Mouse (Mus musculus): ENCODE measurements around the gene Plxnc1. TPM values are rescaled to one million over a fixed set of nuclear protein-coding genes. Genes with fewer than 3 reads are reported as not detected.

The Plxnc1 gene
- polyA plus RNA-seq, 1 experiment from 2014 or later = 0.70 TPM

DNA sequence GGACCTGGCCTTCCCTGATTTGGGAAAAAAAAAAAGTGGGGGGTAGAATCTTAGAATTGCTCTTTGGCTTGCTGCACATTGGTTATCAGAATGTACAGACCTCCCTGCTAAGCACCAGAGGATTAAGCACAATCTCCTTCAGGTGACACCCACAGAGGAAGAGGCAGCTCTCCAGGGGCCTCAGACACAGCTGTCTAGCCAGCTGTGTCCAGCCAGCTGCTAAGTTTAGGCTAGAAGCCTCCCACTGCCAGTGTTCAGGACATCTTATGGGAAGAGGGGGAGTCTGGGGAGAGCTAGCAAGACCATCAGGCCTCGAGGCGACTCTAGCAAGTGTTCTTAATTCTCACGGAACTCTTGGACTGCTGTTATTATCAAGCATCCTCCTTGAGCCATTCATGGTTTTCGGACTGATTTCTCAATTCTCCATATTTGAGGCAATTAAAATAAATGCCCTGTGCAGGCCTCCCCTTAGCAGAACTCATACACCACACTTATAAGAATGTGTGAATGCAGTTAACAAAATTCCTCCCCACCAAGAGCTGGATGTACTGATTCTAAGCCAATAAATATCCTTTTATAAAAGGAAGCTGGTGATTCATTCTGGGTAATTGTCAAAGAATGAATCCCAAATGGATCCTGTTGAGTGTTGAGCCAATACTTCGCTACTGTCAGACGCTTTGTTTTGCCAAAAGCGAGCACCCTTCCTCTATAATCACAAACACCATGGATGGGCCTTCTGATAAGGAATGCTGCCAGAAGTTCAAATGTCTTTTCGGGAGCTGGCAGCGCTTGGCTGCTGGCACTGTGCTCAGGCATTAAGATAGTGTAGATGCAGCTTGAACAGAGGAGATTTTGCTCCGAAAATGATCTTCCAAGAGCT lies 140.4 kb downstream of the Plxnc1 start:
- no peak for TF ChIP-seq CTCF (IDR thresholded peaks at IDR 0.05; ENCODE audit: low read depth)
- no peak for ATAC-seq
- WGBS = 73% methylated on average over 10 of the region's 10 CpGs

DNA sequence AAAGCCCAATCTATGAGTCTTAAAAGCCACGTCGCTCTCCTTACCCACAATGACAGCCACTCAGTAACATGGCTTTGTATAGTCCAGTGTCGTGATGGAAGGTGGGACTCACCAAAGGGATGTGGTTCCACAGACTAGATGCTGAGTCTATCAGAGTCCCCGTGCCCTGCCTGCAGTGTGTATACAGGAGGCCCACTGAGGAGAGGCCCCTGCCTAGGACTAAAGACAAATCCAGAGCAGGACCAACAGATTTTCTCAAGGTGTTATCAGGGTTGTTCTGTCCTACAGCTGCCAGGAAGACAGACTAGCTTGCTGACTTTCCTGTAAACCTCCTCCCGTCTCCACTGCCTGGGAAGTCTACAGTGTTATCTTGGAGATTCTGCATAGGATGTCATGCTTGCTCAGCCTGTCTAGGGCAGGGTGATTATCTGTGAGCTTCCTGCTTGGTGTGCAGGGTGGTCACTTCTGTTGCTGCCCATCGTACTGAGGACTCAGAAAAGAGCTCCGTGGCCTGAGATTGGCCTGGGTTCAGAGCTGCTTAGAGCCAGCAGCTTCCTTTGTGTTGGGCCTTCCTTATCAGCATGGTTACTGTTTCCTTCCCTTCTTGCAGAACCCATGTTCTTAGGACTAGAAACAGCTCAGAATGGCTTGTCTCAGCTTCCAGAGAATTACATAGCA lies 143.8 kb downstream of the Plxnc1 start:
- Histone ChIP-seq H3K27ac (ENCODE audit: low read depth, low read length) (no peak overlapping the region), H3K9me3 (ENCODE audit: control insufficient read depth) (no peaks in the 10 kb centered on the region), H3K9ac (ENCODE audit: low read depth, low read length) (no peak overlapping the region), H3K27me3 (replicated peaks; ENCODE audit: control insufficient read depth, insufficient read depth, low read length) (no peaks in the 10 kb centered on the region), H3K36me3 (ENCODE audit: control insufficient read depth, insufficient read depth) (no peaks in the 10 kb centered on the region), H3K4me1 (replicated peaks; ENCODE audit: control insufficient read depth, insufficient read depth, low read length) (no peaks in the 10 kb centered on the region), H3K4me3 (ENCODE audit: low read depth, low read length) (no peak overlapping the region), H3K4me2 (replicated peaks; ENCODE audit: low read depth) (no peak overlapping the region)
- TF ChIP-seq CTCF (IDR thresholded peaks at IDR 0.05; ENCODE audit: low read depth) = no peak
- WGBS = 77% methylated on average over 7 of the region's 7 CpGs
- ATAC-seq = no peak

More for the DNA sequence above, 140.4 kb downstream of the Plxnc1 start:
- Histone ChIP-seq H3K4me3 (ENCODE audit: low read depth, low read length) (no peak overlapping the region), H3K4me1 (replicated peaks; ENCODE audit: control insufficient read depth, insufficient read depth, low read length) (no peaks in the 10 kb centered on the region), H3K9me3 (ENCODE audit: control insufficient read depth) (no peaks in the 10 kb centered on the region), H3K27ac (ENCODE audit: low read depth, low read length) (no peak overlapping the region), H3K27me3 (replicated peaks; ENCODE audit: control insufficient read depth, insufficient read depth, low read length) (no peaks in the 10 kb centered on the region), H3K4me2 (replicated peaks; ENCODE audit: low read depth) (no peak overlapping the region), H3K36me3 (ENCODE audit: control insufficient read depth, insufficient read depth) (no peaks in the 10 kb centered on the region), H3K9ac (ENCODE audit: low read depth, low read length) (no peak overlapping the region)

DNA sequence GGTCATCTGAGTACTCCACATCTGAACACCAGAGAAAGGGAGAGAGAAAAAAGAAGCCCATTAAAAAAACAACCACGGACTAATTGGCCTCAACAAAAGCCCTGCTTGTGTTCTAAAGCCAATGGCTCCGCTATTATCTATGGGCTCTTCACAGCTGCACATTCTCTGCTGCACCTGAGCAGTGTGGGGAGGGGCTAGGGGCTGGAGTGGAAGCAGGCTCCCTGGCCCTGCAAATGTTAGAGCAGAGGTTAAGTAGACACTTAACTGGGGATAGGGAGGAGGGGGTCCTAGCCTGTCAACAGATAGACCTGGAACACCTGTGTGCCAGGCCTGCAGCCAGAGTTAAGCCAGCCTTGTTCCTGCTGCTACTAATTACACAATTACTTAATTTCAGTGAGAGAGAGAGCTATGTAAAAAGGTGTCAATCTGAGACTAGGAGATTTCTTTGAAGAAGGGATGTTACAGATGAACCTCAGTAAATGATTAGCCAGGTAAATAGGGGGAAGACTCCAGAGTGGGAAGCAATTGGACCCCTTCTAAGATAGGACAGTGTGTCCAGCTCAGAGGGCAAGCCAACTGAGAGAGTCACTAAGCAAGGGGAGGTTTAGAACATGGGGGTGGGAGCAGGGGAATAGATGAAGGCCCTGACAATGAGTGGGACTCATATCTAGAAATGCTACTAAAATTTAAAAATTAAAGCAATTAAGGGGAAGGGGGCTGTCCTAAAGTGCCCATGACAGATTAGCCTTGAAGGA lies 145.0 kb downstream of the Plxnc1 start:
- ATAC-seq = no peak
- H3K27ac ChIP-seq (ENCODE audit: low read depth, low read length) = no peak overlapping the region
- H3K9ac ChIP-seq (ENCODE audit: low read depth, low read length) = no peak overlapping the region
- WGBS = 43% methylated on average over 2 of the region's 2 CpGs
- H3K4me3 ChIP-seq (ENCODE audit: low read depth, low read length) = no peak overlapping the region
- no peaks in the 10 kb centered on the region for H3K27me3 ChIP-seq (replicated peaks; ENCODE audit: control insufficient read depth, insufficient read depth, low read length)
- no peak overlapping the region for H3K4me2 ChIP-seq (replicated peaks; ENCODE audit: low read depth)
- no peaks in the 10 kb centered on the region for H3K4me1 ChIP-seq (replicated peaks; ENCODE audit: control insufficient read depth, insufficient read depth, low read length)
- H3K36me3 ChIP-seq (ENCODE audit: control insufficient read depth, insufficient read depth) = no peaks in the 10 kb centered on the region; the same call in 1 of the 2 replicates
- H3K9me3 ChIP-seq (ENCODE audit: control insufficient read depth) = no peaks in the 10 kb centered on the region
- TF ChIP-seq CTCF (IDR thresholded peaks at IDR 0.05; ENCODE audit: low read depth) = no peak

DNA sequence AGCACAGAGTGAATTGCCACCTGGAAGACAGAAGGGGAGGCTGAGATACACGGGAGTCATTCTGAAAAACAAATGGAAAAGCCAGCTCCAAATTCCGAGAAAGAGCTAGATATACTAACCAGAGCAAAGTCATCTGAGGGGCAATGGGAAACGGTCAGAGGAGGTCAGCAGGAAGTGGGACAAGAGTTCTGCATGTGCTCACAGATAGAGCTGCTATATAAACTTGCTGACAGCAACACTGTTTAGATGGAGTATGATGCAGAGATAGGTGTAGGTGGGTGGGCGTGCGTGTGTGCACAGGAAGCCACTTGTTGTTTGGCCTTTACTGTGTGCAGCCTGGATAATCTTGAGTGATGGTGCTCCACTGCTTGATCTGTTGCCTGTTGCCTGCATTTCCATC lies 146.5 kb downstream of the Plxnc1 start:
- Histone ChIP-seq H3K4me3 (ENCODE audit: low read depth, low read length) (no peak overlapping the region), H3K9ac (ENCODE audit: low read depth, low read length) (no peak overlapping the region), H3K27me3 (replicated peaks; ENCODE audit: control insufficient read depth, insufficient read depth, low read length) (no peaks in the 10 kb centered on the region), H3K36me3 (ENCODE audit: control insufficient read depth, insufficient read depth) (no peaks in the 10 kb centered on the region; the same call in 1 of the 2 replicates), H3K9me3 (ENCODE audit: control insufficient read depth) (no peaks in the 10 kb centered on the region), H3K4me2 (replicated peaks; ENCODE audit: low read depth) (no peak overlapping the region), H3K27ac (ENCODE audit: low read depth, low read length) (no peak overlapping the region), H3K4me1 (replicated peaks; ENCODE audit: control insufficient read depth, insufficient read depth, low read length) (no peaks in the 10 kb centered on the region)
- no peak for ATAC-seq
- 64% methylated on average over 5 of the region's 5 CpGs for WGBS
- TF ChIP-seq CTCF (IDR thresholded peaks at IDR 0.05; ENCODE audit: low read depth) = no peak

DNA sequence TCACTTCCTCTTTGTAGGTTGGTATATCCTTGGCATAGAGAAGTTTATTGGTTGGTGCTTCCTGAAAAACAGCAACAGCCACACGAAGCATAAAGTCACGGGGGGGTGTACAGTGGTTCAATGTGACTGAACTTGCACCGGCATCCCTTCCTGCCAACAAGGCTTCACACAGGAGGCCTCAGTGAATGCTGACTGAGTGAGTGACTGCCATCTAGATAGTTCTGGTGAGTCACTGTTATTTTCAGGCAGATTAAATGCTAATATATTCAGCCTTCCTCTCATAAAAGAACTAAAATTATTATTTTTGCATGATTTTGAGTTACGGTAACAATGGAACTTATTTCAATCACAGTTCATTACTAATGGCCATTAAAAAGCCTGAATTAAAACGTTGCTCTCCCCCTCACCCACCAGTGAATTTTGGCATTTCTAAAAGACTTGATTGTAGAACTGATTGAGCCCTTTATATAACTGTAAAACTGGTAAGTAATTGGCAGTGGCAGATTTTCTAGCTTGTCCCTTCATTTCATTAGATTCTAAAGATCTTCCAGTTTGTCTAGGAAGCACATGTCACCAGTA lies 149.9 kb downstream of the Plxnc1 start:
- H3K27ac ChIP-seq (ENCODE audit: low read depth, low read length) = no peak overlapping the region
- H3K9me3 ChIP-seq (ENCODE audit: control insufficient read depth) = no peaks in the 10 kb centered on the region
- H3K36me3 ChIP-seq (ENCODE audit: control insufficient read depth, insufficient read depth) = no peaks in the 10 kb centered on the region; the same call in 1 of the 2 replicates
- no peak for TF ChIP-seq CTCF (IDR thresholded peaks at IDR 0.05; ENCODE audit: low read depth)
- H3K9ac ChIP-seq (ENCODE audit: low read depth, low read length) = no peak overlapping the region
- no peak overlapping the region for H3K4me2 ChIP-seq (replicated peaks; ENCODE audit: low read depth)
- H3K4me3 ChIP-seq (ENCODE audit: low read depth, low read length) = no peak overlapping the region
- H3K27me3 ChIP-seq (replicated peaks; ENCODE audit: control insufficient read depth, insufficient read depth, low read length) = no peaks in the 10 kb centered on the region
- no peaks in the 10 kb centered on the region for H3K4me1 ChIP-seq (replicated peaks; ENCODE audit: control insufficient read depth, insufficient read depth, low read length)
- WGBS = 90% methylated on average over 5 of the region's 5 CpGs
- no peak for ATAC-seq
